Mouse (Mus musculus): ENCODE measurements around the gene Ncor2.

The Ncor2 gene

DNA sequence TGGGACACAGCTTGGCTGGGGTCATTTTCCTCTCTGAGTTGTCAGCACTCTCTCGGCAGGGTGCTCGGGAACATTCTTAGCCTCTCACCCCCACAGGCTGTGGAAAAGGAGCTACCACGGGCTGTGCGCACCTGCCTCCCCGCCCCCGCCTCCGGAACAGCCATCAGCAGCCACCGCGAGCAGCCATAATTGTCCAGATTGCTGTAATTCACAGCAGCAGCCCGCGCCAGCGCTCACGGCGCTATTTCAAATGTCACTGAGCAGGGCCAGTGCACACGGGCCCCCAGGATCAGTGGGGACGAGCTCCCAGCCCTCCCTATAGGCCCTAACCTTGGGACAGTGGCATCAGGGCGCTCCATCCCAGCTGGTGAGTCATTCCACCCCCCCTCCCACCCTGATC lies 116.0 kb downstream of the Ncor2 start:
- DNase-seq (ENCODE audit: low spot score) = no peak

DNA sequence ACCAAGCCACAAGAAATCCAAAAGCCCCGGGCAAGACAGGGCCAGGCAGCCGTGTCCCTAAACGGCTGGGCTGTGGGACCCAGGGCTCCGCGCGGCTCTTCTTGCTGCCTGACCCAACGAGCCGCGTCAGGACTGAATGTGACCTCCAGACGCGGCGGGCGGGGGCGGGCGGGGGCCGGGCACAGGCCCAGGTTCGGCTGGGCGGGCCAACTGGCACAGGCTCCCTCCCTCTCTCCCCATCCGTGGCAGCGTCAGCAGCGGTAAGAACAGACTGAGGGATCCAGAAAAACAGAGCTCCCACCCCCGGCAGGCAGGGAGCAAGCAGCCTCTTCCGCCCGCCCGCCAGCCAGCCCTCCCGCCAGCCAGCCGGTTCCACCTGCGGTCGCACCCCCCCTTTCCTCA lies 120.8 kb downstream of the Ncor2 start:
- peak; percentile 69 for DNase-seq (ENCODE audit: low spot score)

DNA sequence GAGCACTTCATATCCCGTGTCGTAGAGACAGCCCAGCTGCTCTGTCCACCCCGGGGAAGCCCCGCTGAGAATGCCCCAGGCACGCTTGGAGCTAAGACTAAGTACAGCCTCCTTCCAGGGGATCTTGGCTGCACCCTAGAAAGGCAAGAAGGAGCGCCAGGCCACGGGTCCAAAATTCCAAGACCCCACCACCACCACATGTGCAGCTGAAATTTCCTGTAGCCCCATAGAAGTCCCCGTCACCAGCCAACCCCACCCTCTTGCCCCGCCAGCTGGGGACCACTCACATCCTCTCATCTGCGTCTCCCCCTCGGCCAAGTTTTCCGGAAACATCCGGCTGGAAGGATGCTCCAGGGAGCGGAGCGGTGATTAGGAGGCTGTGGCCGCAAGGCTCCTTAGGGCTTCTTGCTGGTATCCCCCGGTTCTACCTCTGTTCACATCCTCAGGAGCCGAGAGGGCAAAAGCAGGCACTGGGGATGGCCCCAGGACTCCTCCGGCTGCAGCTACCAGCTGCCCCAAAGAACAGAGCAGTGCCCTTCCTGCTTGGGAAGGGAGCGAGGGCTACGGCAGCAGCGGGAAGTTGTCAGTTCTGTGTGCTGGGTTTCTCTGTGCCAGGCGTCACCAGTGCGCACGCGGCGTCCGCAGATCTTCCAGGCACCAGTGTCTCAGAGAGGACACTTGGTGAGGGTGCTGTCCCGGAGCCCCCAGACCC lies 121.3 kb downstream of the Ncor2 start:
- no peak for DNase-seq (ENCODE audit: low spot score)

DNA sequence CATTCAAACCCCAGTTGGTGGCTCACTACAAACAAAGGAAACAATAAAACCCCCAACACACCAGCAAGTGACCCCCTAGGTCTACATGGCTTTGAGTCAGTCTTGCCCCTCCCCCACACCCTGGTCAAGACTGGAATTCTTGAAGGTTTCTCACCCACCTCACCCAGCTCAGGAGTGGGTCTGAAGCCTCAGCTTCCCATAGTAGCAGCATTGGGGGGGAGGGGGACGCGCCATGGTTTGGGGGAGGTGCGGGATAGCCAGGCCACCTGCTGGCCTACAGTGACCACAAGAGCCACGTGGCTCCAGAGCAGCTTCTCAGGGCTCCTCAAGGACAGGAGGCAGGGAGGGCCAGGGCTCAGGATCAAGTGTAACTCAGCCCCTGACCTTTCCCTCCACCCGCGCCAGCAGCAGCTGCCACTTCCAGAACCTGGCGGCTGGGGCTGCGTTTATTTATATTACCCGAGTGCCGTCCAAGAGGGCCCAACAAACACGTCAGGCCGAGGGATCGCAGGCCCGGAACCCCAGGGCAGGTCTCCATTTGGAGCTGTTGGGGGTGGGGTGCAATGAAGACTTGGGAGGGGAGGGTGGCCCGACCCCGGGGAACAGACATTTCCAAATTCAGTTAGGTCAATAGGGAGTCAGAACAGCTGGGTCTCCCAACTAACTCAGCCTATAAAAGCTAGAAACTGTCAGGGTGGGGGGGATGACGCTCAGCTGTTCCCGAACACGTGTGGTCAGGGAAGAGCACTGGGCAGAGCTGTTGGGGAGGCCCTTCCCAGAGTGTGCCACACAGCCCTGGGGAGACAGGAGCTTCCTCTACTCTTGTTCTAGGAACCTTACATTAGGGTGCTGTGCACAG lies 122.1 kb downstream of the Ncor2 start:
- DNase-seq (ENCODE audit: low spot score) = peak; percentile 55

GRCm38 (mm10) chr5:125056331-125056695 lies 122.7 kb downstream of the Ncor2 start:
- DNase-seq (ENCODE audit: low spot score) = no peak

DNA sequence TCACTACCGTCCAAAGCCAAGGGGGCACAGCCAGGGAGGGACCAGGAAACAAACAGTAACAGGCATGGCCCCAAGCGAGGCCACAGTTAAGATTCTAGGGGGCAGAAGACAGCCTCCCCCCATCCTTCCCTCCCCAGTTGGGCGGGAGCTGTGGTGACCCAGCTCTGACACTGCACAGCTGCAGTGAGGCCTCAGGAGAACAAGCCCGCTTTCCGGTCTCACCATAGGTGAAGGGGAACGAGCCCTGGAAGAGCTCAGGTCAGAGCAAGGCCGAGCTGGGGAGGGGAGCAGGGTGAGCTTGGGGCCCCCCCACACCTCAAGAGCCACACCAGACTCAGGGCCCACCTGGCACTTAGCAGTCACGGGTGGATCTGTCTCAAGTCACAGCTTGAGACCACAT lies 123.1 kb downstream of the Ncor2 start:
- no peak for DNase-seq (ENCODE audit: low spot score)

- no peak for DNase-seq (ENCODE audit: low spot score)
Measured at GRCm38 (mm10) chr5:125053661-125054060, 125.4 kb downstream of the Ncor2 start.

DNA sequence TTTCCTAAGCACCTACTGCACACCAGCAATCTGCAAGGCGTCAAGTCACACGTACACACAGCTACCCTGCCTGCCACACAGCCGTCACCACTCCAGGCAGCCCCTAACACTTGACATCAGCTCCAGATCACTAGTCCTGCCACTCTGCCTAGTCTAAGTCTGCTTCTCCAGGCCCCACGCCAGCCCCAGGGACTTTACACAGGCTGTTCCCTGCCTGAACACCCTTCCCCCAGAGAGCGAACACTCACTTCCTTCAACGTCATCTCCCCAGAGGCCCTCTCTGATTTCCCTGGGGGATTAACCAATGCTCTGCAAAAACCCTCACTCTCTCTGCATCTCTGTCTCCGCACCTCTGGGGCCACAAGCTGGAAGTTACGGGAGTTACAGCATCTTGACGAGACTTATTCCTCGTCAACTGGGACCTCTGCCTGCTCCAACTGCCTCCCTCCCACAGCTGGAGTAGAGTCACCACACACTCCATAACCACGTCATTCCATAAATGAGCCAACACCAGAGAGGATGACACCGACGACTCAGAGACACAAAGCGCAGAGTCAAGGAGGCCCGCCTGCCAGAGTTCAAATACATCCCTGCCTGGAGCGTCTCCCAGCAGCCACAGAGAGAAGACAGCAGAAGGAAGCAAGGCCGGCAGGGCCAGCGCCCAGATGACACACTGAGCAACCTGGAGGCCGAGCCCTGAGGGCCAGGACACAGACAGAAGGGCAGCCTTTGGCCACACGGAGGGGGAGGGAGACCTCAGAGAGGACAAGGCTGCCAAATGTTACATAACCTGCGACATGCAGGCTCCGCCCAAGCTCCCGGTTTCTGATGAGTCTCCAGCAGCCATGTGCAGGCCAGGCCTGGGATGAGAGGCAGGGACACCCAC lies 126.2 kb downstream of the Ncor2 start:
- peak; percentile 65 for DNase-seq (ENCODE audit: low spot score)

GRCm38 (mm10) chr5:125052237-125052602 lies 126.8 kb downstream of the Ncor2 start:
- no peak for DNase-seq (ENCODE audit: low spot score)

- DNase-seq (ENCODE audit: low spot score) = no peak
Measured at GRCm38 (mm10) chr5:125049481-125049880, 129.5 kb downstream of the Ncor2 start.

DNA sequence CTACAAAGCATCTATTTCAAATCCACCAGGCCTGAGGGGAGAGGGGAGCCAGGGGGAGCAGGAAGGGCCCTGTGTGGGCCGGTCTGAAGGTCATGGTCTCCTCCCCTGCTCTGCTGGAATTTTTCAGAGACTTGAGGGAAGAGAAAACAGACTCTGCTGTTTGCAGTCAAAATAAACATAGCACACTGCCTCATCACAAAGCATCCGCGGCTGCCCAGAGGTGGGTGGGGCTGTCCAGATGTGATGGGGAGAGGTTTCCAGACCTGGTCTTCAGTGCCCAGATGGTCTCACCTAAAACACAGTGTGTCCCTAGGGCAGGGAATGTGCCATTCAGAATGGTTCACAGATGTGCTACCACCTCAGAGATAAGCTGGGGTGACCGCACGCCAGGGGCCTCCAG lies 132.6 kb downstream of the Ncor2 start:
- no peak for DNase-seq (ENCODE audit: low spot score)

- DNase-seq (ENCODE audit: low spot score) = no peak
Measured at GRCm38 (mm10) chr5:125045202-125045601, 133.8 kb downstream of the Ncor2 start.

DNA sequence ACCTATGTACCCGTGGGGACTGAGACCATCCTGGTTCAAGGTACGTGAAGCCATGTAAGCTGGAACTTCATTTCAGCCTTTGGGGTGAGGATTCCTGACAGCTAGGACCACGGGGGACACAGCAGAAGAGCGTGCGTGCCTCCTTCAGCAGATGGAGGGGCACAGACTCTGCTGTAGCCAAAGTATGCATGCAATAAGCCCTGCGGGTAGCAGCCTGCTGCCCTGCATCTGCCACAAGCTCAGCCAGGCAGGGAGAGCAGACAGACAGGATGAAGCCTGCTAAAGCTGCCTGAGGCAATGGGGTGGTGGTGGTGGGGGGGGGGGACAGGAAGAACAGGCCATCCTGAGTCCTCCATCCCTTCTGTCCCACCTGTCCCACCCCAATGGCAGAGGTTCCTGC lies 135.6 kb downstream of the Ncor2 start:
- no peak for DNase-seq (ENCODE audit: low spot score)

DNA sequence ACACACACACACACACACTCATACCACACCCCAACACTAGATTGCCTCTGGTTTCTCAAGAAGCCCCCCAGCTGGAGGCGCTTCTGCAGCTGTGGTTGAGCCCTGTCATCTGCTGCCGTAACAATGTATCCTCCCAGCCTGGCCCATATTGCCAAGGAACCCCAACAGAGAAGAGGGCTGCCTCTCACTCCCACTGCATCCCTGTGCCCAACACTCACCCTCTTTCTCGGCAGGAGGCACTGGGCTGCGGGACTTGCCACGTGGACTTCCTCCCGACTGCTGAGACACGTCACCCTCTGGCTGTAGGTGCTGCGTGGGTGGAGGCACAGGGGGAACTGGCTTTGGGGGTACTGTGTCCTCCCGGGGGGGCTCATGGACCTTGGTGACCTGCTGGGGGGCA lies 137.4 kb downstream of the Ncor2 start:
- DNase-seq (ENCODE audit: low spot score) = no peak

DNA sequence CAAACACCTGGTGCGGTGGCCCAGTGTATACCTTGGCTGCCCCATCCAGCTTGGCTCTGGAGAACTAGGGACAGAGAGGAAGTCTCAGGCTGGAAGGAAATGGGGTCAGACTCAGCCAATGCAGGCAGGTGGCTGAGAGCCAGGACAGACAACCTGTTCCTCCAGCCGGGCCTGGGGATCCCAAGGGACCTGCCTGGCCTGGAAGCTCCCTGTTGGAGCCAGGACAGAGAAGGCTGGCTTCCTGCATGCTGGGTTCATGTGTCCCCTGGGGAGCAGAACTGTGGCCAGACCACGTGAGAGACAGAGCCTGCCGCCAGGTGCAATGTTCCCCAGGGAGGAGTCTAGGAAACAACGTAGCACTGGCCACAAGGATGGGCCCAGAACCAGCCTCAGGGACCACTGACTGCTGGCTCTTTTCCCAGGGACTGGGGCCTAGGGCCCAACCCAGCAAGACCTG lies 138.9 kb downstream of the Ncor2 start:
- peak; percentile 74 for DNase-seq (ENCODE audit: low spot score)

GRCm38 (mm10) chr5:125039377-125040027 lies 139.5 kb downstream of the Ncor2 start:
- no peak for DNase-seq (ENCODE audit: low spot score)

- no peak for DNase-seq (ENCODE audit: low spot score)
Measured at GRCm38 (mm10) chr5:125036483-125036882, 142.5 kb downstream of the Ncor2 start.

GRCm38 (mm10) chr5:125028911-125029310 lies 150.1 kb downstream of the Ncor2 start:
- no peak for DNase-seq (ENCODE audit: low spot score)

GRCm38 (mm10) chr5:125028371-125028770 lies 150.6 kb downstream of the Ncor2 start:
- no peak for DNase-seq (ENCODE audit: low spot score)

- no peak for DNase-seq (ENCODE audit: low spot score)
Measured at GRCm38 (mm10) chr5:125024002-125024401, 155.0 kb downstream of the Ncor2 start.

GRCm38 (mm10) chr5:125021298-125021697 lies 157.7 kb downstream of the Ncor2 start:
- DNase-seq (ENCODE audit: low spot score) = peak; percentile 43

DNA sequence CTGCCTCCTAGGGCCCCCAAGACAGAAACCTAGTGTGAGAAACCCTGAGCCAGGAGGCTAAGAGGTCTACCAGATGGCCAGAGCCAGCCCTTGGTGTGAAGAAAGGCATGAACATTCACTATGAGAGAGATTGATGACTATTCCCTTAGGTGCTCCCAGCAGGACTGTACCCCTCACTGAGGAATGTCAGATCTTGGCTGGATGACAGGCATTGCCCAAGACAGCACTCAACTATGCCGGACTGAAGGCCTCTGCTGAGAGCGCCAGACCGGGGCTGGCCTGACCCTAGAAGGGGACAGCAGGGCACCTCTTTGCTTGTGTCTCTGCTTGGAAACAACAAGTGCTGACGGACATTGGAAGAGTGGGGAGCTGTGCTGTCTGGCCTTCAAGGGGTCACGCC lies 159.9 kb downstream of the Ncor2 start:
- no peak for DNase-seq (ENCODE audit: low spot score)
